Mouse (Mus musculus) inflammation-experienced regulatory T-cells (primary cell): ENCODE results near the gene Mrpl19. TPM values are rescaled to one million over a fixed set of nuclear protein-coding genes. Genes with fewer than 3 reads are reported as not detected.

ENCODE experiments used
- polyA plus RNA-seq, 2 experiments: library from polyadenylated mRNA; unstranded; fragments of 100-300 nt; shearing (Covaris generic); gene quantifications; one replicate each; pipeline ENCODE4 v1.2.1; 2017

Mrpl19 gene
- 10 to 100 TPM; 55.7 to 65.0 TPM for polyA plus RNA-seq

DNA sequence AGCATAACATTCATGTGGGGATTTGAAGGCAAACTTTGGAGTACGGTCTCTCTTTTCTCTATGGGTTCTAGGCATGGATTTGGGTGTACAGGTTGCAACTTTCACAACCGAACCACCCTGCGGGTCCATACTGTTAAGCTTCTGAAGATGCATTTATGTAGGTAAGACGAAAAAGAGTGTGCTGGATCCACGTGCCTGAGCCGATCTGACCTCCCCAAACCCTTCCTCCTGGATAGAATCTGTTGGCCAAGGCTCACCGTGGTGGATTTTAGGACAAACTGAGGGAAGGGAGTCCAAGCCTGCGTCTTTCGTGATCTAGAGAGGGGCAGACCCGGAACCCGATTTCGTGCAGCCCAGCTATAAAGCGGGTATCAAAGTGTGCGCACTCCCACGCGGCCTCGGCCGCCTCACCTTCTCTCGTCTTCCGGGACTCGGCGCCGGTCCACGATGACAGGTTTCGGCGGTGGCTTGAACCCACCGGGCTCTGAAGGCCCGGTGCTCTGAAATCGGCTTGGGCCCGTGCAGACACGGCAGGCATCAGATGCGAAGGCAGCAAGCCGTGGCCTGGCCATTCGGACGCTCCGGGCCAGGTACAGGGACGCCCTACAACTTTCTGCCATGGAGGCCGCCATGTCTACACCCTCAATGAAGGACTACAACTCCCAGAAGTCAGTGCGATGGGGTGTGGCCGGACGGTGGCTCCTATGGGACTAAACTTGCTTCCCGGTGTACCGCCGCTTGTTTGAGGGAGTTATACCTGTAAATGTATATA, at the start of gene Mrpl19:
Mrpl19 (minus strand) TSS at position 663 of the 772 bp plus-strand sequence.

GRCm38 (mm10) chr6:81923523-81924142, 42.1 kb downstream of the Mrpl19 start, which contains the start of gene Gcfc2:
Gcfc2 (plus strand) TSS chr6:81923669.

Other genes starting within 250 kb of the Mrpl19 start
- 10 to 100 TPM; 18.3 to 22.2 TPM for gene Gcfc2, start 42.3 kb downstream of the Mrpl19 start, polyA plus RNA-seq
- gene Eva1a, start 75.1 kb upstream of the Mrpl19 start, polyA plus RNA-seq: under 1 TPM; 0.48 TPM